Mouse (Mus musculus) spleen, adult 12 weeks (tissue): ENCODE measurements at regions not wholly inside any gene's neighbourhood (a gene's known extent, or its start where the extent isn't known, plus 50 kb on each side); places are given as distances from the start of the nearest gene placed in this dataset.
"Not testable (repeated sequence)": the region's sequence is repeated elsewhere in the genome, so short reads cannot be mapped to it uniquely, and the experiment has no call there.

Source experiments
- DNase-seq: peaks from one replicate; pipeline ENCODE4 v3.0.0; 2022; ENCODE audit warnings: low spot score

- DNase-seq: no peak
Observed at GRCm38 (mm10) chr3:41504867-41505266, 50.7 kb upstream of the Jade1 start.

GRCm38 (mm10) chr3:41502161-41502560, 53.4 kb upstream of the Jade1 start:
- no peak for DNase-seq

GRCm38 (mm10) chr3:41501639-41502038, 53.9 kb upstream of the Jade1 start:
- DNase-seq: not testable (repeated sequence)

- DNase-seq: no peak
Observed at GRCm38 (mm10) chr3:41501124-41501523, 54.4 kb upstream of the Jade1 start.

- DNase-seq: no peak
Observed at GRCm38 (mm10) chr3:41499680-41500079, 55.9 kb upstream of the Jade1 start.

GRCm38 (mm10) chr3:41498791-41499190, 56.7 kb upstream of the Jade1 start:
- no peak for DNase-seq

GRCm38 (mm10) chr3:41497771-41498170, 57.8 kb upstream of the Jade1 start:
- DNase-seq: no peak

- DNase-seq: no peak
Observed at GRCm38 (mm10) chr3:41496931-41497710, 58.4 kb upstream of the Jade1 start.

- no peak for DNase-seq
Observed at GRCm38 (mm10) chr3:41495893-41496292, 59.6 kb upstream of the Jade1 start.

GRCm38 (mm10) chr3:41495097-41495496, 60.4 kb upstream of the Jade1 start:
- DNase-seq: no peak

GRCm38 (mm10) chr3:41493472-41493871, 62.1 kb upstream of the Jade1 start:
- no peak for DNase-seq

GRCm38 (mm10) chr3:41492727-41493392, 62.7 kb upstream of the Jade1 start:
- no peak for DNase-seq

- no peak for DNase-seq
Observed at GRCm38 (mm10) chr3:41492031-41492726, 63.4 kb upstream of the Jade1 start.

- no peak for DNase-seq
Observed at GRCm38 (mm10) chr3:41491185-41491584, 64.3 kb upstream of the Jade1 start.

GRCm38 (mm10) chr3:41489998-41490397, 65.5 kb upstream of the Jade1 start:
- no peak for DNase-seq

GRCm38 (mm10) chr3:41489571-41489970, 66.0 kb upstream of the Jade1 start:
- DNase-seq: no peak

GRCm38 (mm10) chr3:41488229-41488774, 67.2 kb upstream of the Jade1 start:
- no peak for DNase-seq

- no peak for DNase-seq
Observed at GRCm38 (mm10) chr3:41484920-41485319, 70.6 kb upstream of the Jade1 start.

- DNase-seq: no peak
Observed at GRCm38 (mm10) chr3:41483582-41483981, 71.9 kb upstream of the Jade1 start.

GRCm38 (mm10) chr3:41482881-41483494, 72.5 kb upstream of the Jade1 start:
- no peak for DNase-seq

- DNase-seq: no peak
Observed at GRCm38 (mm10) chr3:41480186-41480585, 75.3 kb upstream of the Jade1 start.

GRCm38 (mm10) chr3:41478971-41479370, 76.6 kb upstream of the Jade1 start:
- no peak for DNase-seq
